Mouse (Mus musculus) erythroblast, embryonic 14.5 days (primary cell): ENCODE data around the gene Prkca.

Source experiments
- GATA1 ChIP-seq: IDR thresholded peaks from 2 replicates; pipeline ENCODE4 v1.6.1; 2012; ENCODE audit warnings: low read length, inconsistent platforms, mixed read lengths
- TAL1 ChIP-seq: IDR thresholded peaks from 3 replicates; pipeline ENCODE4 v1.6.1; 2012; ENCODE audit warnings: low read length, inconsistent platforms, mixed read lengths

DNA sequence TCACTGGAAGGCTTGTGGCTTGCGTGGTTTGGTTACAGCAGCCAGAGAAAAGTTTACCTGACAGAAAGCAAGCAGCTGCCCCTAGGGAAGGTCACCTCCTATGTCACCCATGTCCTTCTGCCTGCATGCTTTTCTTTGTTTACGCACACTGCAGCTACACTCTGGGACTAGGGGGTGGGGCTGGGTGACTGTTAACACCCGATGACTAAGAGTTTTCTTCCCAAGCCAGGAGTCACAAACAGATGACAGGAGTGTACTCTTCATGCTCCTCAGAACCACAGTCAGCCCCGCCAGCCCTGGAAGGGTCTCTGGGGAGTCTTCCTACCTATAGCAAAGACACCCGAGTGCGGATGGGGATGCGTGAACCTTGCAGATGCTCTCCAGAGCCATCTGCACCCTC, 351.7 kb downstream of the Prkca start:
- TF ChIP-seq TAL1 (no peak), GATA1 (no peak)
